Mouse (Mus musculus) stomach, embryonic 15.5 days (tissue): ENCODE results near the gene Phlda1. TPM values are rescaled to one million over a fixed set of nuclear protein-coding genes. Genes with fewer than 3 reads are reported as not detected.
A peak's percentile ranks its signal among the peaks of the same experiment; 100 is the strongest.
"Not testable (repeated sequence)": the region's sequence is repeated elsewhere in the genome, so short reads cannot be mapped to it uniquely, and the experiment has no call there.

Source experiments
- ATAC-seq: fragments of 200-750 bp; cut with Nextera tagmentation; 2 replicates; pipeline ENCODE4 v1.8.0; 2017; ENCODE audit warnings: low read depth, moderate number of reproducible peaks, moderate TSS enrichment; ENCODE audit not compliant: insufficient read depth, low FRiP score
- H3K27ac ChIP-seq: fragments of 300-500 bp; sonication (generic); 2 replicates; pipeline ENCODE4 v1.5.1; 2015; ENCODE audit warnings: mild to moderate bottlenecking, inconsistent platforms
- H3K27me3 ChIP-seq: fragments of 300-500 bp; sonication (generic); replicated peaks from 2 replicates; pipeline ENCODE4 v1.6.1; 2015; ENCODE audit warnings: inconsistent platforms
- H3K36me3 ChIP-seq: fragments of 300-500 bp; sonication (generic); 2 replicates; pipeline ENCODE4 v1.6.1; 2015; ENCODE audit warnings: inconsistent platforms
- H3K4me1 ChIP-seq: fragments of 300-500 bp; sonication (generic); 2 replicates; pipeline ENCODE4 v1.6.1; 2015; ENCODE audit warnings: inconsistent platforms
- H3K4me2 ChIP-seq: fragments of 300-500 bp; sonication (generic); 2 replicates; pipeline ENCODE4 v1.6.1; 2015; ENCODE audit warnings: mild to moderate bottlenecking, inconsistent platforms
- H3K4me3 ChIP-seq: fragments of 300-500 bp; sonication (generic); replicated peaks from 2 replicates; pipeline ENCODE4 v1.5.1; 2015; ENCODE audit warnings: inconsistent platforms
- H3K9ac ChIP-seq: fragments of 300-500 bp; sonication (generic); 2 replicates; pipeline ENCODE4 v1.6.1; 2015; ENCODE audit warnings: inconsistent platforms
- H3K9me3 ChIP-seq: fragments of 300-500 bp; sonication (generic); 2 replicates; pipeline ENCODE4 v1.6.1; 2016; ENCODE audit warnings: inconsistent platforms
- WGBS: fragments of 180-500 bp; shearing (Covaris S2); methylation state at CpG from one replicate; pipeline ENCODE4 v1.1.7; 2015; 5-methylcytosine and 5-hydroxymethylcytosine counted together
- polyA plus RNA-seq: library from polyadenylated mRNA; unstranded; fragments of >200 nt; fragmentation: Nextera tagmentation; extraction: Ambion mirVana; gene quantifications from 2 replicates; pipeline ENCODE4 v1.2.1, GENCODE M21; 2015

Phlda1 gene
- polyA plus RNA-seq, 1 experiment from 2014 or later, result 44.7 TPM

GRCm38 (mm10) chr10:111476989-111477510, 29.0 kb upstream of the Phlda1 start:
- Histone ChIP-seq H3K4me1 (peaks cover 21% of the 10 kb centered on the region; the same call in 1 of the 2 replicates), H3K4me2 (no peak overlapping the region), H3K27ac (no peak overlapping the region), H3K27me3 (no peaks in the 10 kb centered on the region), H3K9me3 (no peaks in the 10 kb centered on the region), H3K9ac (no peak overlapping the region), H3K4me3 (no peak overlapping the region), H3K36me3 (no peaks in the 10 kb centered on the region; the same call in 1 of the 2 replicates)
- no peak for ATAC-seq
- WGBS, result 72% methylated on average over 6 of the region's 6 CpGs

GRCm38 (mm10) chr10:111479599-111479998, 26.5 kb upstream of the Phlda1 start:
- Histone ChIP-seq H3K9ac (no peak overlapping the region), H3K36me3 (peaks cover 6% of the 10 kb centered on the region; the same call in 1 of the 2 replicates), H3K4me2 (no peak overlapping the region), H3K27ac (no peak overlapping the region), H3K4me1 (peaks cover 18% of the 10 kb centered on the region; the same call in 1 of the 2 replicates), H3K27me3 (no peaks in the 10 kb centered on the region), H3K9me3 (no peaks in the 10 kb centered on the region), H3K4me3 (no peak overlapping the region)
- 84% methylated on average over 5 of the region's 5 CpGs for WGBS
- no peak for ATAC-seq

GRCm38 (mm10) chr10:111482654-111483053, 23.4 kb upstream of the Phlda1 start:
- Histone ChIP-seq H3K27me3 (no peaks in the 10 kb centered on the region), H3K27ac (no peak overlapping the region), H3K9me3 (no peaks in the 10 kb centered on the region), H3K4me2 (no peak overlapping the region), H3K36me3 (peaks cover 21% of the 10 kb centered on the region), H3K4me1 (0 out of 2 replicates have a peak, but pooled peaks cover 2% of the 10 kb centered on the region), H3K9ac (no peak overlapping the region), H3K4me3 (no peak overlapping the region)
- 92% methylated on average over 2 of the region's 2 CpGs for WGBS
- ATAC-seq, result no peak

GRCm38 (mm10) chr10:111484079-111484478, 22.0 kb upstream of the Phlda1 start:
- H3K4me2 ChIP-seq, result no peak overlapping the region
- H3K9ac ChIP-seq, result no peak overlapping the region
- 0 out of 2 replicates have a peak, but pooled peaks cover 2% of the 10 kb centered on the region for H3K4me1 ChIP-seq
- no peak for ATAC-seq
- H3K9me3 ChIP-seq, result no peaks in the 10 kb centered on the region
- H3K27me3 ChIP-seq, result no peaks in the 10 kb centered on the region
- no peak overlapping the region for H3K27ac ChIP-seq
- peaks cover 21% of the 10 kb centered on the region for H3K36me3 ChIP-seq
- WGBS, result 51% methylated on average over 5 of the region's 5 CpGs
- H3K4me3 ChIP-seq, result no peak overlapping the region

GRCm38 (mm10) chr10:111488793-111489192, 17.3 kb upstream of the Phlda1 start:
- Histone ChIP-seq H3K9me3 (no peaks in the 10 kb centered on the region), H3K4me3 (no peak overlapping the region), H3K9ac (no peak overlapping the region), H3K36me3 (peaks cover 23% of the 10 kb centered on the region), H3K27ac (no peak overlapping the region), H3K27me3 (no peaks in the 10 kb centered on the region), H3K4me1 (no peaks in the 10 kb centered on the region), H3K4me2 (no peak overlapping the region)
- WGBS, result 79% methylated on average over 2 of the region's 2 CpGs
- no peak for ATAC-seq

- WGBS, result 70% methylated on average over 4 of the region's 4 CpGs
- not testable (repeated sequence) for H3K4me3 ChIP-seq, H3K4me2 ChIP-seq, H3K27me3 ChIP-seq, H3K4me1 ChIP-seq, H3K9ac ChIP-seq, H3K27ac ChIP-seq, H3K9me3 ChIP-seq, ATAC-seq
- peaks cover 20% of the 10 kb centered on the region for H3K36me3 ChIP-seq
Observed at GRCm38 (mm10) chr10:111490079-111490478, 16.0 kb upstream of the Phlda1 start.

- H3K9ac ChIP-seq, result no peak overlapping the region
- WGBS, result 82% methylated on average over 7 of the region's 7 CpGs
- H3K4me3 ChIP-seq, result no peak overlapping the region
- H3K9me3 ChIP-seq, result no peaks in the 10 kb centered on the region
- H3K36me3 ChIP-seq, result peaks cover 17% of the 10 kb centered on the region
- no peak overlapping the region for H3K4me2 ChIP-seq
- no peak for ATAC-seq
- no peak overlapping the region for H3K27ac ChIP-seq
- no peaks in the 10 kb centered on the region for H3K4me1 ChIP-seq
- H3K27me3 ChIP-seq, result no peaks in the 10 kb centered on the region
Observed at GRCm38 (mm10) chr10:111495888-111496287, 10.2 kb upstream of the Phlda1 start.

GRCm38 (mm10) chr10:111499892-111500291, 6.2 kb upstream of the Phlda1 start:
- H3K36me3 ChIP-seq, result peaks cover 11% of the 10 kb centered on the region; the same call in 1 of the 2 replicates
- ATAC-seq, result no peak
- no peak overlapping the region for H3K4me2 ChIP-seq
- H3K9ac ChIP-seq, result no peak overlapping the region
- WGBS, result 68% methylated on average over 6 of the region's 6 CpGs
- H3K27ac ChIP-seq, result no peak overlapping the region
- H3K4me3 ChIP-seq, result no peak overlapping the region
- H3K27me3 ChIP-seq, result no peaks in the 10 kb centered on the region
- no peaks in the 10 kb centered on the region for H3K4me1 ChIP-seq
- H3K9me3 ChIP-seq, result no peaks in the 10 kb centered on the region

- Histone ChIP-seq H3K4me3 (no peak overlapping the region), H3K9ac (no peak overlapping the region), H3K4me1 (peaks cover 6% of the 10 kb centered on the region; the same call in 1 of the 2 replicates), H3K36me3 (peaks cover 6% of the 10 kb centered on the region; the same call in 1 of the 2 replicates), H3K27me3 (no peaks in the 10 kb centered on the region), H3K4me2 (no peak overlapping the region), H3K27ac (no peak overlapping the region), H3K9me3 (no peaks in the 10 kb centered on the region)
- ATAC-seq, result no peak
- 0% methylated on average over 3 of the region's 3 CpGs for WGBS
Observed at GRCm38 (mm10) chr10:111503071-111503470, 3.0 kb upstream of the Phlda1 start.

- Histone ChIP-seq H3K27ac (no peak overlapping the region), H3K4me2 (no peak overlapping the region)
- 24% methylated on average over 10 of the region's 10 CpGs for WGBS
Observed at GRCm38 (mm10) chr10:111503716-111504115, 2.4 kb upstream of the Phlda1 start.

GRCm38 (mm10) chr10:111504606-111505005, 1.5 kb upstream of the Phlda1 start:
- no peaks in the 10 kb centered on the region for H3K9me3 ChIP-seq
- no peak for ATAC-seq
- WGBS, result 53% methylated on average over 1 of the region's 1 CpGs
- H3K27ac ChIP-seq, result no peak overlapping the region
- H3K4me3 ChIP-seq, result no peak overlapping the region
- H3K9ac ChIP-seq, result no peak overlapping the region
- H3K27me3 ChIP-seq, result no peaks in the 10 kb centered on the region
- H3K4me1 ChIP-seq, result peaks cover 13% of the 10 kb centered on the region
- no peaks in the 10 kb centered on the region for H3K36me3 ChIP-seq
- no peak overlapping the region for H3K4me2 ChIP-seq

More at GRCm38 (mm10) chr10:111503716-111504115, 2.4 kb upstream of the Phlda1 start:
- ATAC-seq, result no peak
- Histone ChIP-seq H3K4me1 (peaks cover 6% of the 10 kb centered on the region; the same call in 1 of the 2 replicates), H3K27me3 (no peaks in the 10 kb centered on the region), H3K9me3 (no peaks in the 10 kb centered on the region), H3K36me3 (no peaks in the 10 kb centered on the region), H3K4me3 (no peak overlapping the region), H3K9ac (no peak overlapping the region)

GRCm38 (mm10) chr10:111505406-111505805, 680 bp upstream of the Phlda1 start:
- H3K4me1 ChIP-seq, result peaks cover 19% of the 10 kb centered on the region
- no peaks in the 10 kb centered on the region for H3K27me3 ChIP-seq
- peak overlapping the region; percentile 88 for H3K4me3 ChIP-seq
- H3K4me2 ChIP-seq, result peak overlapping the region; percentile 94
- ATAC-seq, result no peak
- H3K9me3 ChIP-seq, result no peaks in the 10 kb centered on the region
- H3K9ac ChIP-seq, result no peak overlapping the region
- no peaks in the 10 kb centered on the region for H3K36me3 ChIP-seq
- H3K27ac ChIP-seq, result peak overlapping the region; percentile 78
- WGBS, result 60% methylated on average over 7 of the region's 7 CpGs
